Mouse (Mus musculus) forebrain, embryonic 16.5 days (tissue): ENCODE measurements at regions not wholly inside any gene's neighbourhood (a gene's known extent, or its start where the extent isn't known, plus 50 kb on each side); places are given as distances from the start of the nearest gene placed in this dataset.

Experiments
- ATAC-seq: fragments of 200-750 bp; cut with Nextera tagmentation; 2 replicates; pipeline ENCODE4 v1.8.0; 2017; ENCODE audit warnings: mild to moderate bottlenecking, moderate library complexity
- H3K27ac ChIP-seq: fragments of 300-500 bp; sonication (generic); 2 replicates; pipeline ENCODE4 v1.5.1; 2014; ENCODE audit warnings: low read length, control low read depth
- H3K27me3 ChIP-seq: fragments of 300-500 bp; sonication (generic); replicated peaks from 2 replicates; pipeline ENCODE4 v1.6.1; 2014; ENCODE audit warnings: low read length; ENCODE audit not compliant: control insufficient read depth, insufficient read depth
- H3K36me3 ChIP-seq: fragments of 300-500 bp; sonication (generic); 2 replicates; pipeline ENCODE4 v1.6.1; 2014; ENCODE audit not compliant: control insufficient read depth, insufficient read depth
- H3K4me1 ChIP-seq: fragments of 300-500 bp; sonication (generic); replicated peaks from 2 replicates; pipeline ENCODE4 v1.6.1; 2014; ENCODE audit warnings: low read length; ENCODE audit not compliant: control insufficient read depth, insufficient read depth
- H3K4me2 ChIP-seq: fragments of 300-500 bp; sonication (generic); 2 replicates; pipeline ENCODE4 v1.6.1; 2014; ENCODE audit warnings: mild to moderate bottlenecking, low read length, control low read depth
- H3K4me3 ChIP-seq: fragments of 300-500 bp; sonication (generic); replicated peaks from 2 replicates; pipeline ENCODE4 v1.5.1; 2014; ENCODE audit warnings: mild to moderate bottlenecking, low read length, control low read depth
- H3K9ac ChIP-seq: fragments of 300-500 bp; sonication (generic); replicated peaks from 2 replicates; pipeline ENCODE4 v1.6.1; 2014; ENCODE audit warnings: low read depth, low read length, control low read depth
- H3K9me3 ChIP-seq: fragments of 300-500 bp; sonication (generic); 2 replicates; pipeline ENCODE4 v1.6.1; 2016; ENCODE audit warnings: low read length; ENCODE audit not compliant: control insufficient read depth
- WGBS: fragments of 180-500 bp; shearing (Covaris S2); extraction: QIAGEN DNeasy Blood & Tissue Kit; methylation state at CpG from one replicate; pipeline ENCODE4 v1.1.7; 2014; 5-methylcytosine and 5-hydroxymethylcytosine counted together

DNA sequence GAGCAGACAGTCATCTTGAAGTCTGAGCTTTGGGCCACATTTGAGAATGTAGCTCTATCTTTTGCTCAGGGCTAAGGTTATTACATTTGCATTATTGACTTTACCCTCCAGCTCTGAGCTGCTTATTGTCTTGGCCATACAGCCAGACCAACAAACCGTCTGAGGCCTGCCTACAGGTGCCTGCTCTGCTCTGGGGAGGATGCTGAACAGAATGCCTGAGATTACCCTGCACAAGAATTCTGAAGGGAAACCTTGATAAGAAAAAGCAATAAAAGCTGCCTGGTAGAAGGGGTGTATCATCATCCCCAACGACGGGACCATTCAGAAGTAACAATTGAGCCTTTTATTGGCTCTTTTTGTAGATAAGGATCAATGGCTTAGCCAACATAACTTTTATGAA, 119.9 kb downstream of the 1700020N01Rik start:
- no peak overlapping the region for H3K4me2 ChIP-seq
- H3K36me3 ChIP-seq, result no peaks in the 10 kb centered on the region
- no peaks in the 10 kb centered on the region for H3K9me3 ChIP-seq
- no peaks in the 10 kb centered on the region for H3K27me3 ChIP-seq
- no peaks in the 10 kb centered on the region for H3K4me1 ChIP-seq
- no peak overlapping the region for H3K9ac ChIP-seq
- ATAC-seq, result no peak
- no peak overlapping the region for H3K4me3 ChIP-seq
- no peak overlapping the region for H3K27ac ChIP-seq
- 78% methylated on average over 3 of the region's 3 CpGs for WGBS

- no peak overlapping the region for H3K4me2 ChIP-seq
- ATAC-seq, result no peak
- no peak overlapping the region for H3K9ac ChIP-seq
- 93% methylated on average over 3 of the region's 3 CpGs for WGBS
- H3K9me3 ChIP-seq, result no peaks in the 10 kb centered on the region
- no peaks in the 10 kb centered on the region for H3K4me1 ChIP-seq
- no peak overlapping the region for H3K27ac ChIP-seq
- no peak overlapping the region for H3K4me3 ChIP-seq
- H3K36me3 ChIP-seq, result no peaks in the 10 kb centered on the region
- no peaks in the 10 kb centered on the region for H3K27me3 ChIP-seq
Measured at GRCm38 (mm10) chr10:21715436-21715835, 122.5 kb downstream of the 1700020N01Rik start.

DNA sequence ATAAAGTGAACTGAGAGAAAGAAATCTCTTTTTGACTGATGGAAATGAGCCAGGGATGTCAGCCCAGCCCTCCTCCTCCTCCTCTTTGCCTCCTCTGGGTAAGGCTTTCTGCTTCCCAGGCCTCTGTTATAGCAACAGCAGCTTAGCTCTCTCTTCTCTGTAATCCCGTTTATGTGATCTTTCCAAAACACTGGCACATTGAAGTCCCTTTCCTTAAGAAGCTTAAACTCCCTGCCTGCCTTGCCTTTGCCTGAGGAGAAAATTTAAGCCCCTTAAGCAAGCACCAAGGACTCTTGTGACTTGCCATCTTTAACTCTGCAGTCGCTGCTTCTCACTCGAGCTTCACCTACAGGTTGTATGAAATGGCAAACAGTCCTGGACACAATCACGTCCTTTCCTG, 125.2 kb downstream of the 1700020N01Rik start:
- Histone ChIP-seq H3K9ac (no peak overlapping the region), H3K4me3 (no peak overlapping the region), H3K4me1 (no peaks in the 10 kb centered on the region), H3K4me2 (no peak overlapping the region), H3K27ac (no peak overlapping the region), H3K36me3 (no peaks in the 10 kb centered on the region), H3K9me3 (no peaks in the 10 kb centered on the region), H3K27me3 (no peaks in the 10 kb centered on the region)
- no peak for ATAC-seq
- 23% methylated on average over 4 of the region's 4 CpGs for WGBS

- no peak overlapping the region for H3K4me3 ChIP-seq
- H3K27ac ChIP-seq, result no peak overlapping the region
- H3K9ac ChIP-seq, result no peak overlapping the region
- H3K9me3 ChIP-seq, result no peaks in the 10 kb centered on the region
- H3K36me3 ChIP-seq, result no peaks in the 10 kb centered on the region
- 96% methylated on average over 3 of the region's 3 CpGs for WGBS
- H3K27me3 ChIP-seq, result no peaks in the 10 kb centered on the region
- ATAC-seq, result no peak
- H3K4me1 ChIP-seq, result no peaks in the 10 kb centered on the region
- H3K4me2 ChIP-seq, result no peak overlapping the region
Measured at GRCm38 (mm10) chr10:21724351-21724750, 131.4 kb downstream of the 1700020N01Rik start.

DNA sequence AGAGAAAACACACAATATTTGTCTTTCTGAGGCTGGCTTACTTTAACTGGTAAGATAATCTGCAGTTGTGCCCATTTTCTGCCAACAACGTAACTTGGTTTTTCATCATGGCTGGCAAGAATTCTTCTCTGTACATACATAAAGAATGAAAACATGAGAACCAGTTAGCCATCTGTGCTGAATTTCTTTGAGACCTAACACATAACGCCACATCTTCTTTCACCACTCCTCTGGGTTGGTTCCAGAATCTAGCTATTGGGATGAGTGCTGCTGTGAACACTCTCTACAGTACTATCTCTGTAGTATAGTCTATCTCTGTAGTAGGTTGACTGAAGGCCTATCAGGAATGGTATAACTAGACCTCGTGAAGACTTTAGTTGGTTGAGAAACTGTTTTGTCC, 132.1 kb downstream of the 1700020N01Rik start:
- Histone ChIP-seq H3K4me1 (no peaks in the 10 kb centered on the region), H3K9ac (no peak overlapping the region), H3K4me2 (no peak overlapping the region), H3K27ac (no peak overlapping the region), H3K27me3 (no peaks in the 10 kb centered on the region), H3K36me3 (no peaks in the 10 kb centered on the region), H3K9me3 (no peaks in the 10 kb centered on the region), H3K4me3 (no peak overlapping the region)
- ATAC-seq, result no peak
- WGBS, result 80% methylated on average over 3 of the region's 3 CpGs

DNA sequence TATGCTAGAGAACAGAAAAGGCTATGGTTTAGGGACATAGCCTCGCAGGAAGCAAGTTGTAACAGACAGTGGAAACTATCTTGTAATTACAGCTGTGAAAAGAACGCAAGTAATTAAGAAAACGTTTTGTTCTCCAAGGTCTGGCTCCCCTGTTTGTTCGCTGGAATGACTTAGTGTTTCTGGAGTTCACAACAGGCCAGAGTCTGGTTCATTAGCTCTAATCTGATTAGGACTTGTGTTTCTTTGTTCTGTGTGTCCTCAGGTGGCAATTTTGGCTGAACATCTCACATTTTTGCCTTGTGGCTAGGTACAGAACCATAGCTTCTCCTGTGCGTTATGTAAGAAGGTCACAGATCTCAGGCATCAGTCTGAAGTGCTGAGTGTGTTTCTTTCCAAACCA, 141.7 kb upstream of the Sgk1 start:
- Histone ChIP-seq H3K4me3 (no peak overlapping the region), H3K27ac (no peak overlapping the region), H3K4me2 (no peak overlapping the region), H3K27me3 (no peaks in the 10 kb centered on the region), H3K4me1 (no peaks in the 10 kb centered on the region), H3K9ac (no peak overlapping the region), H3K9me3 (no peaks in the 10 kb centered on the region), H3K36me3 (no peaks in the 10 kb centered on the region)
- 7% methylated on average over 5 of the region's 5 CpGs for WGBS
- ATAC-seq, result no peak

- Histone ChIP-seq H3K4me3 (no peak overlapping the region), H3K4me2 (no peak overlapping the region), H3K4me1 (no peaks in the 10 kb centered on the region), H3K27me3 (no peaks in the 10 kb centered on the region), H3K9ac (no peak overlapping the region), H3K27ac (no peak overlapping the region), H3K9me3 (no peaks in the 10 kb centered on the region), H3K36me3 (no peaks in the 10 kb centered on the region)
- no peak for ATAC-seq
- WGBS, result 52% methylated on average over 8 of the region's 8 CpGs
Measured at GRCm38 (mm10) chr10:21741575-21741974, 140.4 kb upstream of the Sgk1 start.

- no peak overlapping the region for H3K27ac ChIP-seq
- no peak overlapping the region for H3K4me2 ChIP-seq
- H3K4me1 ChIP-seq, result 0 out of 2 replicates have a peak, but pooled peaks cover 3% of the 10 kb centered on the region
- WGBS, result 89% methylated on average over 23 of the region's 23 CpGs
- H3K27me3 ChIP-seq, result no peaks in the 10 kb centered on the region
- H3K36me3 ChIP-seq, result no peaks in the 10 kb centered on the region
- H3K4me3 ChIP-seq, result no peak overlapping the region
- no peak overlapping the region for H3K9ac ChIP-seq
- no peaks in the 10 kb centered on the region for H3K9me3 ChIP-seq
- no peak for ATAC-seq
Measured at GRCm38 (mm10) chr10:21741976-21742745, 139.8 kb upstream of the Sgk1 start.

DNA sequence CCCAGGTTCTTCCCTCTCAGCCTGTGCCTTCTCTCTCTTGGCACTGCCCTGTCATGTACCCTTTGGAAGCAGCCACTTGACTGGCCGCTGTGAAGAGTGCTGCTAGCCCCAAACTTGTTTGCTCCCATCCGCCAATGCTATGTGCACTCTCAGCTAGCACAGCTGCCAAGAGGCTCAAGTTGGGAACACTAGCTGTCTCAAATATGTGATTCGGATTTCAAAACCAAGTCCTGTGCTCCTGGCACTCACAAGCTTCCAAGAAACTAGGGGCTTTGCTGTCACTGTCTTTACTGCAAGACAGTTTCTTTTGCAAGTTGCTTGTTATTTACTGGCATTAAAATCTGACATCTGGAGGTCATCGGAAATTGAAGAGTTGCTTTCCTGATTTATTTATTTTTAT, 138.6 kb upstream of the Sgk1 start:
- ATAC-seq, result no peak
- no peaks in the 10 kb centered on the region for H3K9me3 ChIP-seq
- WGBS, result 87% methylated on average over 4 of the region's 4 CpGs
- no peak overlapping the region for H3K4me3 ChIP-seq
- no peak overlapping the region for H3K9ac ChIP-seq
- no peaks in the 10 kb centered on the region for H3K36me3 ChIP-seq
- H3K27me3 ChIP-seq, result no peaks in the 10 kb centered on the region
- H3K4me1 ChIP-seq, result 0 out of 2 replicates have a peak, but pooled peaks cover 3% of the 10 kb centered on the region
- H3K27ac ChIP-seq, result no peak overlapping the region
- no peak overlapping the region for H3K4me2 ChIP-seq
